Mouse (Mus musculus): Measurements from ENCODE around the gene Gm4201.
"Not testable (repeated sequence)": the region's sequence is repeated elsewhere in the genome, so short reads cannot be mapped to it uniquely, and the experiment has no call there.

Gm4201 gene

GRCm38 (mm10) chr7:22565243-22565642 is at the start of gene Gm4201:
Gene Gm4201 (minus strand): TSS chr7:22565343.
- DNase-seq, result not testable (repeated sequence)

GRCm38 (mm10) chr7:22588027-22588426 is 22.9 kb upstream of the Gm4201 start, which contains the start of gene Gm4565:
Gene Gm4565 (minus strand): TSS chr7:22588127.
- DNase-seq, result not testable (repeated sequence)

GRCm38 (mm10) chr7:22534787-22535186 is 30.4 kb downstream of the Gm4201 start, which contains the start of gene Gm8677:
Gene Gm8677 (minus strand): TSS chr7:22534887.
- DNase-seq, result not testable (repeated sequence)

DNA sequence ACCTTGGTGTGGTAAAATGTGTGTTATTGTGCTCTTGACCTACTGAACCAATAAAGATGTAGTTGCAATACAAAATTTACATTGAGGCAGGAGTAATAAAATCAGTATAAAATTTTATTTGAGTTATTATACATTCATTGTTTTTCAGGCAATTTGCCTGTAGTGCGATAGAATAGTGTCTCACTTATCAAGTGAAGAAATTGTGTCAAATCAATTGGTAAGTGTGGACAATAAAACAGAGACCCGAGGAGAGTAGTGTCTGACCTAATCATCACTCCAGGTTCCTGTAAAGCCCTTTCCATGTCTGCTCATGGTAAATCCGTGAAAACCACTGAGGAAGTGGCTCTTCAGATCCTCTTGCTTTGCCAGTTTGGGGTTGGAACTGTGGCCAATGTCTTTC is 42.5 kb downstream of the Gm4201 start, which contains the start of gene Vmn1r152:
Gene Vmn1r152, plus strand, starts transcription at position 301 of the 400 bp plus-strand sequence.
- DNase-seq, result not testable (repeated sequence)
